Mouse (Mus musculus) MEL (cell line): ENCODE results near the gene Cwc22.

ENCODE experiments used
- CTCF ChIP-seq, 3 experiments: IDR thresholded peaks in 2 of 3; conservative IDR thresholded peaks in 1 of 3; 2 replicates each; pipeline ENCODE4 v1.5.1; 2011 to 2012; ENCODE audit warnings: low read length in 3 of 3, low read depth in 2 of 3, mild to moderate bottlenecking in 2 of 3, improper control_type of control experiment in 1 of 3, inconsistent platforms in 1 of 3, mixed read lengths in 1 of 3, moderate library complexity in 1 of 3; ENCODE audit not compliant: control insufficient read depth in 1 of 3, insufficient read depth in 1 of 3, poor library complexity in 1 of 3, severe bottlenecking in 1 of 3
- NELFE ChIP-seq: IDR thresholded peaks from 2 replicates; pipeline ENCODE4 v1.6.1; 2011; ENCODE audit warnings: low read depth, low read length, improper control_type of control experiment
- TCF12 ChIP-seq: IDR thresholded peaks from 2 replicates; pipeline ENCODE4 v1.6.1; 2014; ENCODE audit warnings: low read depth, mild to moderate bottlenecking, inconsistent platforms, low read length, improper control_type of control experiment, moderate library complexity
- UBTF ChIP-seq: IDR thresholded peaks from 2 replicates; pipeline ENCODE4 v1.6.1; 2012; ENCODE audit warnings: low read depth, mild to moderate bottlenecking, inconsistent platforms, low read length, improper control_type of control experiment, moderate library complexity, borderline replicate concordance; ENCODE audit not compliant: insufficient read depth
- ZNF384 ChIP-seq: IDR thresholded peaks from 2 replicates; pipeline ENCODE4 v1.6.1; 2012; ENCODE audit warnings: low read depth, mild to moderate bottlenecking, inconsistent platforms, low read length, improper control_type of control experiment

GRCm38 (mm10) chr2:77876331-77876730 lies 69.8 kb downstream of the Cwc22 start:
- TF ChIP-seq UBTF (no peak), CTCF (IDR thresholded peaks at IDR 0.05 in 2 of 3, conservative IDR thresholded peaks at IDR 0.05 in 1 of 3; ENCODE audit: control insufficient read depth in 1 of 3, insufficient read depth in 1 of 3, low read depth in 2 of 3, low read length in 3 of 3, poor library complexity in 1 of 3, severe bottlenecking in 1 of 3) (no peak), NELFE (no peak), TCF12 (no peak), ZNF384 (no peak)
